Mouse (Mus musculus) kidney, adult 8-10 months (tissue): ENCODE results near the gene Asnsd1.
A peak's percentile ranks its signal among the peaks of the same experiment; 100 is the strongest.
"Not testable (repeated sequence)": the region's sequence is repeated elsewhere in the genome, so short reads cannot be mapped to it uniquely, and the experiment has no call there.

Experiments used
- DNase-seq, 2 experiments: peaks; one replicate each; pipeline ENCODE4 v3.0.0; 2022

Asnsd1 gene

GRCm38 (mm10) chr1:53352327-53353261 is at the start of gene Asnsd1, which contains the start of the genes Asdurf and Gm28551:
Gene Asnsd1 (minus strand): TSS chr1:53352752.
Gene Asdurf (minus strand): TSS chr1:53352619.
Gene Gm28551 (minus strand): TSS chr1:53352667.
- peak; percentile 97 to 98 for DNase-seq

DNA sequence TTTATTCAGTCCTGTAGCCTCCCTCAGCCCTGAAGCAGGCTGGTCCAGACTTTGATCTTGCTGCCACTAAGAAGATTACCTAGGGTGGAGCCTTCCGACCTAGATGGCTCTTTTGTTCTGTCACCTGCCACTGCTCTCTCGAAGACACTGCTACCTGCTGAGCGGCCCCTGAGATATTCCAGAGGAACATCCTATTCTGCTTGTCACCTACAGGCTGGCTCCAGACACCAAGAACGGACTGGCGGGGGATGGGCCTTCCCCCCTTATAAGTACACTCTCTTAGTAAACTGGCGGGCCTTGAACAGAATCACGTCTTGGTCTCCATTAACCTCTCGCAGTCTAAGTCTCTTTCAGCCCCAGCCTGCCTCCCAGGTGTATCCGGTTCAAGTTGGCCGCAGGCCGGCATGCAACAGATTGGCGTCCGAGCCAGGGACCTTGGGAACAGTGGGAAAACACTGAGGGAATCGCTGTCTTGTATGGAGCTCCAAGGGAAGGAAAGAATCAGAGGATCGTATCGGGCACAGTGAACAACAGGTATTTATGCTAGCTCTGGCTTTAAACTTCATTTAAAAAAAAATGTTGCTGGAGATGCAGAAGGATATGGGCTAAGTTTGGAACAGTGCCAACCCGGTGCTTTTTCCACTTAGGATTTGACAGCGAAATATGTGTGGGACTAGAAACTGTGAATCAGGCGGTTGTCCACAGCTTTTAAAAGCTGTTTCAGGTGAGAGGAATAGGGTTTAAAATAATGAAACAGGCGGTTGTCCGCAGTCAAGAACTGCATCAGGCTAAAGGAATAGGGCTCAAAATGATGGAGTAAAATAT is 41.6 kb upstream of the Asnsd1 start:
- not testable (repeated sequence) for DNase-seq

- DNase-seq, result no peak
Observed at GRCm38 (mm10) chr1:53388762-53389161, 36.2 kb upstream of the Asnsd1 start.

DNA sequence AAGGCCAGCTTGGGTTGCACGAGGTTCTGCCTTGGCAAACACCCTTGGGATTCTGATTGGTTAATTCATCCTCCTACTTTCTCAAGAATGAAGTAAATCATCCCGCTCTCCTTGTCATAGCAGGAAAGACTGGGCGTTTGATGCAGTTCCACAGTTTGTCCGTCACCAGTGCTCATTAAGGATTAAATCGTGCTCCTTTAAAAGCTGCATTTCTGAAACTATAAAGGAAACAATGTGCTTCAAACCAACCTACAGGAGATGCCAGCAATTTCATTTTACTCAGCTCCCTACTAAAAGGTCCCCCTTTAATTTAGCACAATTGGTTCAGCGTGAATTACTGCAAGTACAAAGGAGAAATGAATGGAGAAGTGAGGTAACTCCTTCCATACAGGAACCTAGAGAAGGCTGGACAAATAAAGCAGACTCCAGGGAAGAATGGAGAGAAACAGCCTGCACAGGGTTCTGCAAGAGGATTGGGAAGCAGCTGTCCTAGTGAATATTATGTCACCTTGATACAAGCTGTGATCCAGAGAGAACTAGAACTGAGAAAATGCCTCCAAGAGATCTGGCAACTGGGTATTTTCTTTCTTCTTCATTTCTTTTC is 31.6 kb upstream of the Asnsd1 start:
- no peak for DNase-seq

DNA sequence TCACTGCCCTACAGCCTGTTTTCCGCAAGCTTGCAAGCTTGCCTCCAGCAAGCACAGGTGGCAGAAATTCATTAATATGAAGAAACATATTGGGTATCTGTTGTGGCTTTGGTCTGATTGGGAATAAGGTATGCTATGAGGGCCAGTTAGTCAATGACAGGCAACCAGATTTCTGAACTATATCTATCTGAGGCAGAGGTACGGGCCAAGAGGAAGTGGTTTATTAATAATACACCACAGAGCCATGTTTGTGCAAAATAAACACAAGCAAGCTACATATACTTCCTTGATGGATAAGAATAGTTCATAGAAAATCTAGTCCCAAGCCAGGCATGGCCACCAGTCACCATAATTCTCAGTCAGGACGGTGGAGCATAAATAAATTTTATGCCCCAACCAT is 25.2 kb upstream of the Asnsd1 start:
- no peak for DNase-seq

- not testable (repeated sequence) for DNase-seq
Observed at GRCm38 (mm10) chr1:53375965-53376364, 23.4 kb upstream of the Asnsd1 start.

GRCm38 (mm10) chr1:53358988-53359387 is 6.4 kb upstream of the Asnsd1 start:
- DNase-seq, result no peak

DNA sequence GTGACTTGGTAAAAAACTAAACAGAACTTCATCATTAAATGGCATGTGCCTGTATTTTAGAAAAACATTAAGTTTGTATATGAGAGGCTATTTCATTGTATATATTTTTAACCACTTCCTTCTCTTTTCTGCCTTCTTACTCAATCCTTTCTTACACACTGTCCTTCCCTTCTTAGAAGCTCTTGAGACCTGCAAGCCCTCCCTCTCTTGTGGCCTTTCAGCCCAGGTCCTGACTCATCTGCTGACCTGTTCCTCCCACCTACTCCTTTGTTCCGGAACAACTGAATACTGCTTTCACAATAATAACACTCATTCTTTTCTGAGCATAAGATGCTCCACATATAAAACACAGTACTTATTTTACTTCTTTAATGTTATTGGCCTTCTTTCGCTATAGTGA is 11.5 kb downstream of the Asnsd1 start:
- no peak for DNase-seq

GRCm38 (mm10) chr1:53337403-53337802 is 15.1 kb downstream of the Asnsd1 start:
- not testable (repeated sequence) for DNase-seq

DNA sequence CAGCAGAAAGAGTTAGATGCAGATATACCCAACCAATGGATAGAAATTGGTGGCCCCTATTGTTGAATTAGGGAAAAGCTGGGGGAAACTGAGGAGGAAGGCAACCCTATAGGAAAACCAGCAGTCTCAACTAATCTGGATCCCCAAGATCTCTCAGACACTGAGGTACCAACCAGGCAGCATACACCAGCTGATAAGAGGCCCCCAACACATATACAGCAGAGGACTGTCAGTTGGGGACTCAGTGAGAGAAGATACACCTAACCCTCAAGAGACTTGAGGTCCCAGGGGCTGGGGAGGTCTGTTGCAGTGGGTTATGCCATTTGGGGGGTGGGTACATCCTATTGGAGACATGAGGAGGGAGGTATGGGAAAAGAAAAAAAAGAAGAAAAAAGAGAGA is 17.1 kb downstream of the Asnsd1 start:
- DNase-seq, result no peak

DNA sequence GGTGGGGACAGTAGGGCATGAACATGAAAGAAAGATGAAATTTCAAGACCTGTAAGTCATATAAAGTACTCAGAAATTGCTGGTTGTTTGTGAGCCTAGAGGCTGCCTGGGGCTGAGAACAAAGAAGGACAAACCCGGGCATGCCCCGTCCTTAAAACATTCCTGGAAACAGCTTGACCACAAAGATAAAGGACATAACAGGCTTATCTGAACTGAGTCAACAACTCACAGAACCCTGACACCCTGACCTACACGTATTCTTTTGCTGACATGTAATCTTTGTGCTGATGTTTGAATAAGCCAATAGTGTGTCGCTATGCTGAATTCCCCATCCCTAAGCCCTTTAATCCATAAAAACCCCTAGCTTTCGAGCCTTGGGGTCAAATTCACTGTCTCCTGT is 19.0 kb downstream of the Asnsd1 start:
- not testable (repeated sequence) for DNase-seq

DNA sequence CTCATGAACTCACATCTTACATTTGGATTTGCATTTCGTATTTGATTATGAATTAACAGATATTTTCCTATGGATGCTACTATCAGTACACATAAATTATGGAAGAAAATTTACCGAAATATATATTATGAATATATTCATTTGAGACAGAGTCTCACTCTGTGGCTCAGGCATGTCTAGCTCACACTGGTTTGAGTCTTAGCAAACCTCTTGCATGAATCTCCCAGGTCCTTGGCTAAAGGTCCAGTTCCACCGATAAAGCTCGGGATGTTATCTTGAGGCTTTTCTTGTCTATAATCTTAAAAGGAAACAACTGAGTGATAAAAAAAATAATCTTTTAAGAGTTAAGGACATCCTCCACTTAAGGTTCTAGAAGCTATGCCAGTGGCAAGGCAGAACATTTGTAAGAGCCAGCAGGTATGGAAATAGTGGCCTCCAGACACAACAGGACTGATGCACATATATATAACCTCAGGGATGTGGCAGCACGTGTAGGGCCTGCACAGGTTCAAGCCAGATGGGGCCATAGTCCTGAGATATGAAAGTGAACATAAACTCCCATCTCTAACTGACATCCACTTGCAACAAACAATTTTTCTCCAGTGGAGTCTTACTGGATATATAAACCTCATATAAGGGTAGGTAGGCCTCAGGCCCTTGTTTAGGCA is 27.6 kb downstream of the Asnsd1 start:
- no peak for DNase-seq

- no peak for DNase-seq
Observed at GRCm38 (mm10) chr1:53324277-53324676, 28.3 kb downstream of the Asnsd1 start.

DNA sequence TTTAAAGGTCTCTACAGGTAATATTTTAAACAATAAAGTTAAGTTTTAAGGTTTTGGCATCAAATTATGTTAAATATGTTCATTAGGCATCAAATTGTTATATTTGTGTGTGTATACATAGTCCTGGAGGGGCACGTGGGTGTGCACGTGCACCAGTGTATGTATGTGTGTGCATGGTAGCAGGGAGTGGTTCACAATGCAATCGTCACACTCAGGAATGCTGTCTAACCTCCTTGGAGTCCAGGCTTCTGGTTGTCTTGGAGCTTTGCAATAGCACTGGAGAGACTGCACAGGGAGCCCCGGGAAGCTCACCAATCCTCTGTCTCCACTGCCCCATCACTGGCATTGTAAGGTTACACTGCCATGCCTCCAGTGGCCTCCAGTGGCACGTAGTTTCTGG is 29.3 kb downstream of the Asnsd1 start:
- DNase-seq, result no peak

GRCm38 (mm10) chr1:53321662-53322344 is 30.7 kb downstream of the Asnsd1 start:
- no peak for DNase-seq

DNA sequence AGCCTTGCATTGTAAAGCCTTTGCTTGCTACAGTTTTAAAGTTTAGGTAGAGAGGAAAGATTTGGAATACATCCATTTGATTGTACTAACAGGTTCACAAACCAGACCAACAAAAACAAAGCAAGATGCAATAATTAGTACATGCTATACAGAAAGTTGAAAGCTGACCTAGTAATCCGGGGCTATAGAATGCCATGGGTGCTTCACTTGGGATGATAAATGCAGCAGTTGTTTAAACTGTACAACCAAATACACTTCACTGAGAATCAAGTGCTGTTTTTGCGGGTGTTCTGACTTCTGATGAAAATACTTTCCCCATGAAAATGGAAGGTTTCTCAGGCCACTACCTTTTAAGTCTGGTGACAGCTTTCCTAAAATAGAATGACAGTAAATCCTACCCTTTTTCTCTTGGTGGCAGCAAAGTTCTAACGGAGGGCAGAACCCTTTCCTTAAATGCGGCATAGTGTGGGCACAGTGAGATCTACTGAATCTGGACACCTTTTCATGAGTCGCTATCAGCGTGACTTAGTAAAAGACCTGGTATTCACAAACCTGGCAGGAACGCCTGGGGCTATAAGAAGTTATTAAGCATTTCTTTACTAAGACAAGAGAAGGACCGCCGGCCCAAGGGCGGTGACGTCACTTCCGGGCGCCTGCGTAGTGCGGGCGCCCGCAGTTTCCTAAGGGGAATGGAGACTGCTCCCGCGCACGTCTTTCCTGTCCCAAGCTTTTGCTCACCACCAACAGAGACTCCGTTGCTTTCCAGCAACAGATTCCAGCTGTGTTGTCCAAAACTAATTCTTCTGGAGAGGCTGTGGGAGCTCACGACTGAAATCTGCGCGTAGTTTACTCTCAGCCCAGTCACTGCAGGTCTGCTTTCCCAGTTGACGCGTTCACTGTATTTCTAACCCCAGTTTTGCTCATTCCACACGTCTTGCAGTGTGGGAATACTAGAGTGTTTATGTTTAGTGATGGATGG is 39.3 kb downstream of the Asnsd1 start, which contains the start of gene Osgepl1:
Gene Osgepl1 (plus strand): TSS at position 636 of the 979 bp plus-strand sequence.
- peak; percentile 71 to 85 for DNase-seq

DNA sequence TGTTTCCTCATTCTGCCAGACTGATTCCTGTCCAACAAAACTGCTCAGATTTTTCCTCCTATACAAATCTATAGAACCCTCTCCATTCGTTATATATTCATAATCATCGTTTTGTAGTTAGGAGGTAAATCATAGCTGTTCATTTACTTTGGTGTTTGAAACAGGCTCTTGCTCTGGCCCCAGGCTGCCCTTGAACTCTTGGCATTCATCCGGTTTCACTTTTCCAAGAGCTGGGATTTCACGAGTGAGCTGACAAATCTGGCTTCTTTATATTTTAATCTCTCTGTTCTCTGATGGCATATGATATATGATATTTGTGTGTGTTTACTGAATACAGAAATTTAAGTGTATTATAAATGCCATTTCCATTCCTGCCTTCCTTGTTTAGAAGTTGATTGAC is 52.0 kb downstream of the Asnsd1 start:
- DNase-seq, result no peak

- DNase-seq, result peak; percentile 94 to 97
Observed at GRCm38 (mm10) chr1:53296581-53297383, 55.8 kb downstream of the Asnsd1 start, which contains the start of the genes Pms1, Ormdl1 and Gm28778. Gene Pms1 (minus strand): TSS chr1:53297018. Gene Ormdl1 (plus strand): TSS chr1:53297095. Gene Gm28778 (plus strand): TSS chr1:53297111.
